Mouse (Mus musculus) c-Kit-positive CD71-positive TER-119-positive erythroid progenitor cells, embryonic 14.5 days (primary cell): ENCODE data around the gene Pole4.
"Not testable (repeated sequence)": the region's sequence is repeated elsewhere in the genome, so short reads cannot be mapped to it uniquely, and the experiment has no call there.

ENCODE experiments used
- DNase-seq: peaks from one replicate; pipeline ENCODE4 v3.0.0-alpha.2; 2013; ENCODE audit warnings: low spot score

The Pole4 gene

DNA sequence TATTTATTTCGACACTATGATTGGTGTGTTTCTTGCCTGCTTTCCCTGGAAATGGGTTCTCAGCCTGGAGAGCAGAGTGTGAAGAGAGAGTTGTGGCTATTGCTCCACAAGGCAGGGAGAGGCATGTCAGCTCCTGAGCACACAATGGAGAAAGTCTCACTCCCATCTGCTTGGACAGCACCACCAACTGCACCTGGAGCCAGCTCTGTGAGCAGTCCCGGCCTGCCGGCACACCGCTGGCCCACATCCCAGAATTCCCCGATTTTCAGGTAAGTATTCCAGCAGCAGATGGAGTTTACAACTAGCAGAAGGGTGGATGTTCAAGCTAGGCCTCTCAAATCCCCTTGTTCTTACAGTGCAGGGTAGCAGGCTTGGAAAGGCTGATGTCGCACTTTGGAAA, 10.1 kb upstream of the Pole4 start:
- no peak for DNase-seq

- no peak for DNase-seq
These were observed 9.7 kb upstream of the Pole4 start for GRCm38 (mm10) chr6:82714841-82715240.

DNA sequence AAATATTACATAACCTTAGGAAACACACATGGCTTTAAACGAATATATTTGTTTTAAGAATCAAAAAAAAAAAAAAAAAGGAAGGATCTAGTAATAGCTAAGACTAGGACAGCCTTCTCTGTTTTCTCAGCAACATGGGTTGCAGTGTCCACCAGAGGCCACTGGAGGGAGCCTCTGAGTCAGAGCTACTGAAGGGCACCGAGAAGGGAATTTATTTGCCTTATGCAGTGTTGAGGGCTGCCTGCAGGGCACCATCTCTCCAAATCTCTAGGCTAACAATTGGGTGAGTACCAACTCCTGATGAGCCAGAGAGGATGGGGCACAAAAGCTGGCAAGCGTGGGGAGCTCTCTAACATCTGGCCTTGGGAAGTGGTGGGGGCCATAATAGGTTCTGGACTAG, 9.1 kb upstream of the Pole4 start:
- peak; percentile 56 for DNase-seq

DNA sequence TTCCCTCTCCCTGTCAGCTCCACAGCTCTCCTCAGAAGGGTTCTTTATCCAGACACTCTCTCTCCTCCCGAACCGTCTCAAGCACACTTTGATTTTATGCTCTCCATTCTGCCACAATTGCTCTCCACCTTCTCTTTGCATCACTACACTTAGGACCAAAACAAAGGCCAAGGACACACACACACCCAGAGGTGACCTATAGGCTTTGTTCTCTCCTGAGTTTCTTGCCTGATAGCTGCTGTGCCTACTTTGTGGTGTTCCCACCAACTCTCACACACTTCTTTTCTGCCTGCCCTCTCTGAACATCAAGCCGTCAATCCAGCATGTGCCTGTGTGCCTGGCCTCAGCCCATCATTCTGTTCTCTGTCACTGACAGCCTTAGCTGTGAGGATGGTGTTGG, 2.6 kb upstream of the Pole4 start:
- DNase-seq: no peak

- DNase-seq: no peak
These were observed 2.1 kb upstream of the Pole4 start for GRCm38 (mm10) chr6:82707241-82707640.

DNA sequence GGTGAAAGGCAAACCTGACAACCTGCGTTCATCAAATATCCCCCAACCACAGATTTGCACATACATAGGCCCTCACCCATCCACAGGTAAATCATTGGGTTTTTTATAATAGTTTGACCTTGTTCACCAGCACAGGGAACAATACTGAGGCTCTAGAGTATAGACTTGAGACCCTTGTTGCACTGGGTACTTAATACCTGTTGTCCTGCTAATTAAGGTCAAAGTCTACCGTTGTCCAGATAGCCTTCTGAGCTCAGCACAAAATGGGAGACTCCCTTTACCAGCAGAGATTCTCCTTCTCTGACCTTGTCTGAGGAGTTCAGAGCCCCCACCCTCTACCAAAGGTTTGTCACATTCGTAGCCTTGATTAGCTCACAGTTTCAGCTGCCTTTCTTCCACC, 1.5 kb downstream of the Pole4 start:
- no peak for DNase-seq

- peak; percentile 68 for DNase-seq
These were observed 2.6 kb downstream of the Pole4 start for GRCm38 (mm10) chr6:82702593-82703017.

DNA sequence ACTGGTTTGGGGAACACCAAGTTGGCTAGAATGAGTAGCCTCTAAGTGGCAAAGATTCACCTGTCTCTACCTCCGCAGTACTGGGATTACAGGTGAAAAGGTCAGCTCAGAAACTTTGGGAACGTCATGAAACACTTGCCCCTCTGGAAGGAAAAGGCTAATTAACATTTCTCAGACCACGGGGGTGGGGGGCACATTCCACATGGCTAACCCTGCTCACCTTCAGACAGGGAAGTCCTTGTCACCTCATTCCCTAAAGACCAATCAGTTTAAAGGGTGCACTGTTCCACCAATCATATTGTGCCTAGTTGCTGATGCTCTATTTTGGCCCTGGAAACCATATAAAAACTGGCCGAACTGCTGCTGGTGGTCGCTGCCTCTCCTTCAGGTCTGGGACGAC, 3.9 kb downstream of the Pole4 start:
- DNase-seq: no peak

DNA sequence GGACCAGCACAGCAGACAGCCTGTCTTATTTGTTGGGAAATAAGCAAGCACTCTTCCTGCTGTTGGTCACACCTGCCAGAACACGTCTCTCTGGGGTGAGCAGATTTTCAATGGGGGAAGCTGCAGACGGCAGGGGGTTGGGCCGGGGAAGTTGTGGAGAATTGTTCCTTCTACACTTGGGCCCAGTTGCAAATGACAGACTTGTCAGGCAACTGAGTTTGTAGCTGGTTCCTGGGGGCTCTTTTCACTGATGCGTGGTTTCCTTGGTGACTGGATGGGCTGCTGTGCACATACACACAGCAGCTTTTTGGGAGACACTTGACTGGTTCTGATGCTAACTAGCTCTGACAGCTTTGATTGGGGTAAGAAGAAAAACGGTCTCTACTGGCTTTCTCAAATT, 5.3 kb downstream of the Pole4 start:
- DNase-seq: no peak

DNA sequence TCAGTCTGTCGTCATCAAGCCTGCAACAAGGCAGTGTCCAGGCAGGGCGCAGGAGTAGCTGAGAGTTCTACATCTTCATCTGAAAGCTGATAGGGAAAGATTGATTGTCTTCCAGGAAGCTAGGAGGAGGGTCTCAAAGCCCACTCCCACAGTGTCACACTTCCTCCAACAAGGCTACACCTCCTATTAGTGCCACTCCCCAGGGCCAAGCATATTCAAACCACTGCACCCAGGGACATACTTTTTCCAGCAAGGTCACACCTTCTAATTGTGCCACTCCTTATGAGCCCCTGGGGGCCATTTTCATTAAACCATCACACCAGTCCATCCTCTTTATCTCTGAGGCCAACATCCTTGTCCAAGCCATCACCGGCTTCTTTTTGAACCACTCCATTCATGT, 8.4 kb downstream of the Pole4 start:
- DNase-seq: no peak

GRCm38 (mm10) chr6:82694668-82695067, 10.5 kb downstream of the Pole4 start:
- no peak for DNase-seq

DNA sequence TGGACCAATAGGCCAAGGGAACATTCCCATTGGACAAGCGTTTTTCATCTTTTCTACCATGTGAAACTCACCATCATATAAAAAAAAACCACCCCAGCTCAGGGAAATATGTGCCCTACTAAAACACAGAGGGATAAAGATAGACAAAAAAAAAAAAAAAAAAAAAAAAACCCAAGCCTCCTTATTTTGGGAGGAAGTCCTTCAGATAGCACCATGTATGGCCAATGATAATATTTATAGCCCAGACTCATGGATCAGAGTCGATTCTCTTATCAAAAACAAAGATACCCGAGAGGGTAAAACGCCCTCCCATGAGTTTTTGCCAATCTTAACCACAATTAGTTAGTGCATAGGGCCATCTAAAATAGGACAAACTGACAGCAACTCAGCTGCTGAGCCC, 15.7 kb downstream of the Pole4 start:
- no peak for DNase-seq

DNA sequence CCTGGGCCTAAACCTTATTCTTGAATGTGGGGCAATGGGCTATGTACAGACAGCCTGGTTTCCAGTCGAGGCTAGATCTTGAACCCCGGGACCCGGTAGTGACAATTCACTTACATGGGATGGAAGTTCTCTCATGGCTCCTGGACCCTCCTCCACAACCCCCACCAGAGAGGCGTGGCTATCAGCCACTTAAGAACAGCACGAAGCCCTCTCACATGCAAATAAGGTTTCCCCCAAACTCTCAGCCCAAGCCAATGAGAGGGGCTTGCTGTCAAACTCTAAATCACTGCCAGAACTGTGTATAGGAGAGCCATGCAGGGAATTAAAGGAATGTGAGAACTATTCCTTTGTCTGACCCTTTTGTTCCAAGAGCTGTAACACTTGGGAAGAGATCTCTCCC, 16.6 kb downstream of the Pole4 start:
- DNase-seq: not testable (repeated sequence)

DNA sequence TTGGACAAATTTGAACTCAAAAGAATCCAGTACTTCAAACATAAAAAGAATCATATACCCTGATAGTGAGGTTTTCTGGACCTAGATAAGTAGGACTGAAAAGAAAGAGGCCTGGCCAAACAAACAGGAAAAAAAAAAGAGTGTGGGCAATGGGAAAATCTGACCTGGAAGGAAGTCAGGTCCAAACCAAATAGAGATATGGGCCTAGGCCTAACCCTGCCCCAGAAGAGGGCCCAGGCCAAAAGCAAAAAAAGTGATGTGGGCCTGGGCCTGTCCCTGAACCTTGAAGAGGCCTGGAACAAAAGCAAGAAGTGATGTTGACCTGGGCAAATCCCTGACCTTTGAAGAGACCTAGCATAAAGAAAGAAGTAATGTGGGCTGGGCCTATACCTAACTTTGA, 21.0 kb downstream of the Pole4 start:
- DNase-seq: no peak

- not testable (repeated sequence) for DNase-seq
These were observed 25.9 kb downstream of the Pole4 start for GRCm38 (mm10) chr6:82679286-82679685.

DNA sequence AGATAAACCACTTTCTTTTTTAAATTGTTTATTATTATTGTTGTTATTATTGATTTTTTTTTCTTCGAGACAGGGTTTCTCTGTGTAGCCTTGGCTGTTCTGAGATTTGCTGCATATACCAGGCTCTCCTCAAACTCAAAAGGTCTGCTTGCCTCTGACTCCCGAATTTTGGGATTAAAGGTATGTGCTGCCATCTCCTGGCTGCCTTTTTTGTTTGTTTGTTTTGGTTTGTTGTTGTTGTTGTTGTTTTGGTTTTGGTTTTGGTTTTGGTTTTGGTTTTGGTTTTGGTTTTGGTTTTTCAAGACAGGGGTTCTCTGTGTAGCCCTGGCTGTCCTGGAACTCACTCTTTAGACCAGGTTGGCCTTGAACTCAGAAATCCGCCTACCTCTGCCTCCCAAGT, 27.5 kb downstream of the Pole4 start:
- not testable (repeated sequence) for DNase-seq

DNA sequence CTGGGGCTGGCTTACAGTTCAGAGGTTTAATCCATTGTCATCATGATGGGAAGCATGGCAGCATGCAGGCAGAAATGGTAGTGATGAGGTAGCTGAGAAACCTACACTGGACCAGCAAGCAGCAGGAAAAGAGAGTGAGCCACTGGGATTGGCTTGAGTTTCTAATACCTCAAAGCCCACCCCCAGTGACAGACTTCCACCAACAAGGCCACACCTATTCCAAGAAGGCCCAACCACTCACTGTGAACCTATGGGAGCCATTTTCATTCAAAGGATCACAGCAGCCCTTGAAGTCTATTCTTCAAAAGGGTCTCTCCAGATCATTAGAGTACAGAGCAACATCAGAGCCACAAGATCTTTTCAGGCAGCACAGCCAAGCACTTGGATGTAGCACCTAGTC, 38.7 kb downstream of the Pole4 start:
- no peak for DNase-seq

GRCm38 (mm10) chr6:82653169-82653525, 52.0 kb downstream of the Pole4 start:
- no peak for DNase-seq

DNA sequence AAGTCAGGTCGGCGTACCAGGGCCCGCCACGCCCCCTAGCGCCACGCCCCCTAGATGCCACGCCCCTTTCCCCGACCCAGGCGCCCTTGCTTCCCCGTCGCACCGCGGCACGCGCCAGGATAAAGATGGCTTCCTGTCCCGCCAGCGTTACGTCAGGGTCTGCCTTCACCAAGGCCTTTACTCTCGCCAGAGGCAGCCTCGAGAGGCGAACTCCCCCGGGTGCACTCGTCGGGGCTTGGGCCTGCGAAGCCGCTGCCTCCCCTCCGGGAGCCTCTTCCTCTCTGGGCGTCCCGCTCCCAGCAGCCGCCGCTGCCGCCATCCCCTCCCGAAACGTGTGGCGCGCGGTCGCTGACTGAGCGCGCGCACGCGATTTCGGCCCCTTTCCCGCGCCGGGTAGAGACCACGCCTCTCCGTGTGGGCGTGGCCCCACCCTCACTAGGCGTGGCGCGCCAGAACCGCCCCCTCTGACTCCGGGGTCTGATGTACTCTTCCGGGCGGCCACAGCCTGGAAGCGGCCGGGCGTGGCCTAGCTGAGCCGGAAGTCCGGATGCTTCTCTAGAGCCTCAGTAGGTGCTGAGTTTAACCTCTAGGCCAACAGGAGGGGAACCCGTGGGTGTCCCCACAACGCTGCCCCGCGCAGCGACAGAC, 52.5 kb downstream of the Pole4 start:
- DNase-seq: peak; percentile 94

DNA sequence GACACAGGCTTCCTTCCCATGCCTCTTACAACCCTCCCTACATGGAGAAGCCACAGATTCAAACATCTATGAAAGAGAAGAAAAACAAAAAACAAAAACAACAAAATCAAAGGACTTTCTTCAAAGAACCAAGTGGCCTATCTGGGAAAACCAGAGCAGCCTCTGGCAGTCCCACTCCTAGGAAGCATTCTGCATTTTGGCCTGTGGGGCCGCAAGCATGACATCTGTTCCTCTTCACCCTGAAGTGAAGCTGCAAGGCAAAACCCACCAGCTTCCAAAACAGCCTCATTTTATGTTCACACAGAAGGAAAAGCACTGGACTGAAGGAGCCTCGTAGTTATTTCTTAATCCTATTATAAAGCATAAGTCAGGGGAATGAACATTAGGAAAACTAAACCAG, 56.1 kb downstream of the Pole4 start:
- no peak for DNase-seq

GRCm38 (mm10) chr6:82647940-82648655, 57.1 kb downstream of the Pole4 start:
- DNase-seq: no peak

DNA sequence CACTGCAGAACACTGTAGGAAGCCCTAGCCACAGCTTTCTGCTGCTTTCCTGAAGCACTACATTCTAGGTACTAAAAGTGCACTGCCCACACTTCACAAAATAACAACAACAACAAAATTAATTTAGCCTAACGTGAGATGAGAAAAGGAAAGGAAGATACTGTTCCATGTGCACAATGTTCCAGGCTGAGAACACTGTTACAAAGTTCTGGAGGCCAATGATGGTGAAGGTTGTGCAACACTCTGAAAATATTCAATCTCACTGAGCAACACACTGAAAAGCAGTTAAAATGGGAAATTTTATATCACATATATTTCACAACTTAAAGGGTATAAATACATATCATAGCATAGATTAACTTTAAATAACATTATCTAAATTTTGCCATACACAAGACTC, 58.2 kb downstream of the Pole4 start:
- DNase-seq: no peak

GRCm38 (mm10) chr6:82640046-82640445, 65.1 kb downstream of the Pole4 start:
- no peak for DNase-seq

DNA sequence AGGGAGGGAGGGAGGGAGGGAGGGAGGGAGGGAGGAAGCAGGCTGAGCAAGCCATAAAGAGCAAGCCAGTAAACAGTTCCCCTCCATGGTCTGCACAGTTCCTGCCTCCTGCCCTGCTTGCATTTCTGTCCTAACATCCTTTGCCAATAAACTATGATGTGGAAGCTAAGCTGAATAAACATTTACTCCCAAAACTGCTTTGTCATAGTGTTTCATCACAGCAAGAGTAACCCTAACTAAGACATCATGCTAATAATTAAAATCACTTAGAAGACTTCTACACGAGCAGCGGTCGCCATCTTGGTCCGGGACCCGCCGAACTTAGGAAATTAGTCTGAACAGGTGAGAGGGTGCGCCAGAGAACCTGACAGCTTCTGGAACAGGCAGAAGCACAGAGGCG, 79.8 kb downstream of the Pole4 start:
- not testable (repeated sequence) for DNase-seq
